Mouse (Mus musculus) c-Kit-positive CD71-positive TER-119-positive erythroid progenitor cells, embryonic 14.5 days (primary cell): Measurements from ENCODE around the gene Fstl5.

Experiments
- DNase-seq: peaks from one replicate; pipeline ENCODE4 v3.0.0-alpha.2; 2013; ENCODE audit warnings: low spot score

Fstl5 gene

GRCm38 (mm10) chr3:76508811-76509210 lies 434.7 kb downstream of the Fstl5 start:
- DNase-seq, result no peak

DNA sequence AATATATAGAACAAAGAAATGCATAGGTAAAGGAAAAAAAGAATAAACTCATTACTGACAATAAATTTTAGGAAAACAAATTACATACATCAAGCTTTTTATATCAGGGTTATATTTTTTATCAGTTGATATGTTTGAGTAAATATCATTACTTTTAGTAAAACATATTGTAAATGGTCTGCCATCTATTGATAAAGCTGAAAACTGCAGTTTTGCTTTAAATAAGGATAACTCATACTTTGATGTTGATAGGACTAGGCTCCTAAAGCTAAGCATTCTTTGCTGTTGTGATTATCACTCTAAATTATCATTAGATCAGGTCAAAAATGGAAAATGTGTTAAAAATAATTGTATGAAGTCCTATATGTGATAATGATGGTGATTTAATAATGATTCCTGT lies 493.3 kb downstream of the Fstl5 start:
- DNase-seq, result no peak

DNA sequence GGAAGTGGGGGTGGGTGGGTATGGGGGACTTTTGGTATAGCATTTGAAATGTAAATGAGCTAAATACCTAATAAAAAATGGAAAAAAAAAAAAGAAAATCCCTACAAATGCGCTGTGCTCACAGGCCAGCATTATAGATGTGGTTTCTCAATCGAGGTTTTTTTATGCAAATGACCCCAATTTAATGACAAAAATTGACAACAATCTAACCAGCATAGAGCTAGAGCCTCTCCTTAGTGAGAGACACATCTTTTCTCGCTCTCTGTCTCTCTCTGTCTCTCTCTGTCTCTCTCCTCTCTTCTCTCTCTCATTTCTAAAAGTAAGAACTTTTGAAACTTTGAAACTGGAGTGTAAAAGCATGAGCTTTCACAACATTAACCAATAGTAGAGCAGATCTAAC lies 498.4 kb downstream of the Fstl5 start:
- DNase-seq, result no peak

DNA sequence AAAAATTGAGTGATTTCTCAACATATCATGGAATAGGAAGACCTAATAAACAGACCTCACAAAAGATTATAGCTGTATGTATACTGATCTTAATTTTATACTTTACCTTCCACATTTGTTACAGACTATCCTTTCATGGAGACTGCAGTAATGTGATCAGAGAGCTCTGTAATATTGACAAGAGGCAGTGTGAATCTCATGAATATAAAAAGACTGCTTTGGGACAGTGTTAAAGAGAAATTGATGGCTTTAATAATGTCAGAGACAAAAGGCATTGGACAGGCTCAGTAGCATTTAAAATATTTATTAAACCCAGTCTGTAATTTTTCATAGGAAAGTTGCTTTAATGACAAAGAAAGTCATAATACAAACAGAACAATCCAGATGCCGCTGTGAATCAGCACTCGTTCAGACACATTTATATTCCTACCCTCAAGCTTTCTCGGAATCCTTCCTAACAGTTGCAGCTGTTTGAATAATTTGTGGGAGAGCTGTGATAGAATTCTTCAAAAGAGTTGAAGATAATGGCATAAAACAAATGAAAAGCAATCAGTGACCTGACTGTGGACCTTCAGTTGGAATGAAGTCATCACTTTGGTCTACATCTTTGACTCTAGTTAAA lies 499.0 kb downstream of the Fstl5 start:
- DNase-seq, result no peak

GRCm38 (mm10) chr3:76593148-76593547 lies 519.1 kb downstream of the Fstl5 start:
- DNase-seq, result no peak

GRCm38 (mm10) chr3:76620044-76620443 lies 546.0 kb downstream of the Fstl5 start:
- DNase-seq, result no peak

- DNase-seq, result no peak
These were observed 580.2 kb downstream of the Fstl5 start for GRCm38 (mm10) chr3:76654243-76654642.

DNA sequence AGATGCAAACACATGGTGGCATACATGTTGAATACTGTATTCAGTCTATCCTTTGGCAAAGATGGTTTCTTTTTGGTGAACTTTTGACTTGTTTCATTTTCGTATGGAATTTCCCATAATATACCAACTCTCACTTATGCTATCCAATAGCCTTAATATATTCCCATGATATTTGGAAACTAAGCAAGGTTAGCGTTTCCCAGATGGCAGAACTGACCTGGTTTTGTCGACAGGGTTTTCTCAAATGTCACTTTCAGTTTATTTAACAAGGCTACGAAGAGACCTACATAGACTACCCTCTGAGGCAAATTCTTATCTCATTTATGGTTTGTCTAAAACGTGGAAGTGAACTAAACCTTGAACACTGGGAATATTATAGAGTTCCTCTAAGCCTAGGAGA lies 596.8 kb downstream of the Fstl5 start:
- DNase-seq, result no peak

- no peak for DNase-seq
These were observed 601.9 kb downstream of the Fstl5 start for GRCm38 (mm10) chr3:76676006-76676405.

DNA sequence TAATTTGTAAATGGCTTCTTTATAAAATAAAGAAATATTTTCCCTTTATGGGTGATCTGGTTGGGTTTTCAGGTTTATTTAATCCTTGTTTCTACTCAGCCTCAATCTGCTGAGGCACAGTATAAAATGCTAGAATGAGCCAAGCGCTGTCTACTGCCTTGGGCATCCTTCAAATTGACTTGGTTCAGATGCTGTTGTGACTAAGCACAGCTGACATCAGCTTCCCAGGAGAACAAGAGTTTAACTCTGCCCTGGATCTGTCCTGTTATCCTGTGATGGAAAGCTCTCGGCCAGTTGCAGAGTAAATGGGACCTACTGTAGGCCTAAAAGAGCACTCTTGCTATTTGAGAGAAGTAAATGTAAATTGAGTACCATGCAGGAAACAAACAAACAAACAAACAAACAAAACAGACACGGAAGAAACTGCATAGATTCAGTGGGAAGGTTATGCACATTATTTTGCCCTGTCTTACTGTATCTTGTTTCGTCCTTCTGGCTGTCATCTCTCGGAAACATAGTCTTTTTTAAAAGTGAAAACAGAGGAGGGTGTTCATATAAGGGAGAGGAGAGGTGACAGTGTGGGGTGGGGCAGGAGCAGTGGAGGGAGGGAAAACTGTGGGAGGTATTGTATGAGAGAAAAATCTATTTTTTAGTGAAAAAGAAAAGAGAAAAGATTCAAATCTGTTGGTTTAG lies 605.9 kb downstream of the Fstl5 start:
- DNase-seq, result no peak

- no peak for DNase-seq
These were observed 606.4 kb downstream of the Fstl5 start for GRCm38 (mm10) chr3:76680546-76680883.

DNA sequence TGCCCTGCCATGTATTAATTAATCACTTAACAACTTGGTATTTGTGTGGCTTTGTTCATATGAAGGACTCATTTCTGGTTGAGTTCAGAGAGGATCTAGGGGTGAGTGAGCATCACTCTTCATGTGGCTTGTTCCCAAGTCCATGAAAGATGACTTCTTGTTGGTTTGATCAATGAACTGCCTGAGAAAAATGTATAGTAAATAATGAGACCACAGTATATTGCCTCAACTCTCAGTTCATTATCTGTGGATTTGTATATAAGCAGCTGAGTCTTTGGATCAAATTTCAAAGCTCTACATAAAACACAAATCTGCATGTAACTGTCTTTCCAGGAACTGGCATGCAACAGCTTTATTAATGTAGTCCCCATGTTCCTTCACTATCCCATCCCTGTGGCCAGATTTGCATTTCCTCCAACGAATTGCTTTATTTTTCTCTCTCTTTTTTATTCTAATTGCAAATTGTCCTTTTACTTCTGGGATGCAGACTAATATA lies 623.1 kb downstream of the Fstl5 start:
- no peak for DNase-seq

DNA sequence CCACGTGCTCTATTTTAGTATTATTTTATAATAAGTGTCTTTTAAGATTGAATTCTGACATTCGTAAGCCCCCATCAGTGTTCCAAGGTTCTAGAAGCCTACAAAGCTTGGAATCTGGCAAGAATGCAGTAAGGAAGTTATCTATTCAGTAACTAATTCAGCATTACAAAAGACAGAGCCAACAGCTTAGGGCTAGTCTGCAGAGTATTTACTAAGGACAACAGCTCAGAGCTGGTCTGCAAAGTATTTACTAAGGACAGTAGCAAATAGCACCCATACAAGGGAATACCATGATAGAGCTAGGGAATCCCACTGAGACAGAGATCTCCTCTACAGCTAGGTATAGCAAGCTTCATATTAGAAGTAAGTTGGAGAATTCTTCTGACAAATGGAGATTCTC lies 665.2 kb downstream of the Fstl5 start:
- DNase-seq, result no peak
